9 mouse cellular contexts compared by ENCODE assay signal in the genomic region with DNA sequence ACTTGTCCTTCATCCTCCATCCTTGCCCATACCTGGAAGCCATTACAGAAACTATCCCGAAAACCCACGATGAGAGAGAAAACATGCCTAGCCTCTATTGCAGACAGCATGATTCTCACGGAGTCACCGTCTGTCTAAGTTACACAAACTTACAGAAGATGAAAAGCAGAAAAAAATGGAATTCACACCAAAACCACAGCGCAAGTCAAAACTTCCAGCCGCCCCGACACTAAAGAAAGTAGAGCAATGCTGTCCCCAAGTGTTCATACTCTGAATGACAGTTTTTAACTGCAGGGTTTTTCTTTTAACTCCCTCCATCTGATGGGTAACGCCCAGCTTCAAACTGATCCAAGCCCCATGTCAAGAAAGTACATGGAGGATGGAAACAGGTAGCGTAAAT. TPM values are rescaled to one million over a fixed set of nuclear protein-coding genes. Genes with fewer than 3 reads are reported as not detected.
DNase-seq lines count a peak whose midpoint lies in the region; ATAC-seq and TF ChIP-seq lines count a peak whose summit lies in the region.
"Had no signal": no experiment of that assay in that cellular context is flagged by ENCODE, and none has a peak within 500 bp of the region (broad histone marks: within the 10 kb centered on the region; RNA-seq: fewer than 3 reads in every experiment).

No protein-coding gene starts in this region.

- TF ChIP-seq RAD21 in CH12.LX (IDR thresholded peaks at IDR 0.05; ENCODE audit: low read depth, low read length), result peak; percentile 99

- H3K79me2 ChIP-seq in CH12.LX (replicated peaks; ENCODE audit: control insufficient read depth, extremely low read depth, insufficient read depth, poor library complexity, severe bottlenecking), result no peaks in the 10 kb centered on the region

- H3K9ac ChIP-seq in hindbrain, embryonic 14.5 days, result no peak overlapping the region
- H3K9ac ChIP-seq in hindbrain, embryonic 12.5 days, result no peak overlapping the region
- H3K9ac ChIP-seq in CH12.LX (ENCODE audit: insufficient read depth, low read depth), result no peak overlapping the region
- H3K9ac ChIP-seq: neural tube, embryonic 13.5 days had no signal

- no peak overlapping the region for H3K4me3 ChIP-seq in hindbrain, embryonic 14.5 days (replicated peaks; ENCODE audit: low read length)
- H3K4me3 ChIP-seq in hindbrain, embryonic 12.5 days, result no peak overlapping the region
- H3K4me3 ChIP-seq in CH12.LX (replicated peaks in 1 of 3; ENCODE audit: low read depth in 2 of 3, low read length in 2 of 3, poor library complexity in 1 of 3), result no peak overlapping the region
- H3K4me3 ChIP-seq: neural tube, embryonic 13.5 days had no signal

- H3K27ac ChIP-seq in hindbrain, embryonic 14.5 days, result no peak overlapping the region
- H3K27ac ChIP-seq in hindbrain, embryonic 12.5 days, result no peak overlapping the region
- no peak overlapping the region for H3K27ac ChIP-seq in CH12.LX (ENCODE audit: insufficient read depth, low read depth)
- H3K27ac ChIP-seq: neural tube, embryonic 13.5 days had no signal

- no peaks in the 10 kb centered on the region for H3K4me1 ChIP-seq in hindbrain, embryonic 14.5 days (replicated peaks; ENCODE audit: control insufficient read depth, insufficient read depth, low read length)
- no peaks in the 10 kb centered on the region for H3K4me1 ChIP-seq in hindbrain, embryonic 12.5 days
- H3K4me1 ChIP-seq in CH12.LX (ENCODE audit: control insufficient read depth in 1 of 2, insufficient read depth in 2 of 2), result peaks cover 26 to 52% of the 10 kb centered on the region in 2 experiments
- H3K4me1 ChIP-seq: neural tube, embryonic 13.5 days had no signal

- WGBS in hindbrain, embryonic 14.5 days, result 26% methylated on average over 9 of the region's 9 CpGs
- 27% methylated on average over 9 of the region's 9 CpGs for WGBS in hindbrain, embryonic 12.5 days

- dilution Hi-C loops in CH12.LX (cut with MboI; ENCODE audit: extremely low pct_ligation_motif_present, extremely low pct_unique_long_range_greater_than_20kb, low sequenced_read_pairs), result no loop called here

- peak; percentile 93 to 95 for TF ChIP-seq CTCF in CH12.LX (conservative IDR thresholded peaks at IDR 0.05 in 1 of 2, IDR thresholded peaks at IDR 0.05 in 1 of 2; ENCODE audit: low read depth in 2 of 2, low read length in 2 of 2)

- H3K27me3 ChIP-seq in hindbrain, embryonic 14.5 days (ENCODE audit: control insufficient read depth, insufficient read depth, low read length), result no peaks in the 10 kb centered on the region
- no peaks in the 10 kb centered on the region; the same call in 1 of the 2 replicates for H3K27me3 ChIP-seq in hindbrain, embryonic 12.5 days
- H3K27me3 ChIP-seq in CH12.LX (replicated peaks), result peaks cover 2% of the 10 kb centered on the region
- H3K27me3 ChIP-seq: neural tube, embryonic 13.5 days had no signal

- no peaks in the 10 kb centered on the region for H3K9me3 ChIP-seq in hindbrain, embryonic 14.5 days (ENCODE audit: control insufficient read depth, low read length)
- H3K9me3 ChIP-seq in hindbrain, embryonic 12.5 days (replicated peaks), result no peaks in the 10 kb centered on the region
- no peaks in the 10 kb centered on the region for H3K9me3 ChIP-seq in CH12.LX (replicated peaks; ENCODE audit: low read length)
- H3K9me3 ChIP-seq: neural tube, embryonic 13.5 days had no signal

- no peak overlapping the region for H3K4me2 ChIP-seq in hindbrain, embryonic 14.5 days (replicated peaks)
- H3K4me2 ChIP-seq in hindbrain, embryonic 12.5 days (replicated peaks), result no peak overlapping the region
- H3K4me2 ChIP-seq in CH12.LX (ENCODE audit: insufficient read depth, low read depth, poor library complexity, severe bottlenecking), result peak overlapping the region; percentile 63; the same call in 1 of the 2 replicates
- H3K4me2 ChIP-seq: neural tube, embryonic 13.5 days had no signal

- peak; percentile 79 for DNase-seq in hindbrain, embryonic 14.5 days (ENCODE audit: low spot score)
- peak; percentile 78 for DNase-seq in CH12.LX (ENCODE audit: extremely low read depth)
- peak; percentile 9 for DNase-seq in c-Kit-negative CD71-positive TER-119-positive erythroid progenitor cells, embryonic 14.5 days (ENCODE audit: low read depth, low spot score)
- peak; percentile 23 to 47 for DNase-seq in frontal cortex, postnatal 10 days (ENCODE audit: low spot score in 2 of 2)
- peak; percentile 80 for DNase-seq in layer of hippocampus, adult 11-12 months (ENCODE audit: low spot score)
- DNase-seq in thymus, postnatal 0 days (ENCODE audit: low spot score), result peak; percentile 77

- H3K36me3 ChIP-seq in hindbrain, embryonic 14.5 days (replicated peaks; ENCODE audit: control insufficient read depth, insufficient read depth), result no peaks in the 10 kb centered on the region
- no peaks in the 10 kb centered on the region for H3K36me3 ChIP-seq in hindbrain, embryonic 12.5 days
- no peaks in the 10 kb centered on the region for H3K36me3 ChIP-seq in CH12.LX (replicated peaks in 1 of 2; ENCODE audit: control insufficient read depth in 1 of 2, insufficient read depth in 1 of 2, low read length in 1 of 2)
- H3K36me3 ChIP-seq: neural tube, embryonic 13.5 days had no signal

- no peak for TF ChIP-seq POLR2A in CH12.LX (IDR thresholded peaks at IDR 0.05; ENCODE audit: low read depth, low read length)

- ATAC-seq in hindbrain, embryonic 14.5 days (ENCODE audit: low FRiP score), result no peak
- ATAC-seq in hindbrain, embryonic 12.5 days (ENCODE audit: low FRiP score), result no peak
- ATAC-seq in megakaryocyte, adult 5-6 weeks (ENCODE audit: poor library complexity, severe bottlenecking), result peak; percentile 52

- in situ Hi-C loops in CH12.LX (cut with MboI; ENCODE audit: low pct_ligation_motif_present, low pct_unique_long_range_greater_than_20kb, low sequenced_read_pairs), result loop anchor here (10.0 to 25.0 kb wide), 2 partner anchors 233 to 1940 kb away; no protein-coding TSS in a partner anchor

- TF ChIP-seq EP300 in CH12.LX (IDR thresholded peaks at IDR 0.05; ENCODE audit: low read length), result no peak

TF ChIP-seq in CH12.LX, 34 proteins besides CTCF, POLR2A, EP300 and RAD21:
- TF ChIP-seq TBP (conservative IDR thresholded peaks at IDR 0.05; ENCODE audit: low read depth, low read length) (no peak), NELFE (IDR thresholded peaks at IDR 0.05; ENCODE audit: low read depth, low read length) (0 out of 2 replicates have a peak, but pooled peaks have one; percentile 25), MAX (IDR thresholded peaks at IDR 0.05; ENCODE audit: low read length) (no peak), ZNF384 (IDR thresholded peaks at IDR 0.05; ENCODE audit: low read depth, low read length) (peak; percentile 85), ETS1 (conservative IDR thresholded peaks at IDR 0.05; ENCODE audit: low read depth, low read length) (no peak), TCF12 (IDR thresholded peaks at IDR 0.05; ENCODE audit: low read depth, low read length) (no peak), ZC3H11A (IDR thresholded peaks at IDR 0.05; ENCODE audit: low read depth, low read length) (peak; percentile 40; the same call in 1 of the 2 replicates), MAZ (IDR thresholded peaks at IDR 0.05; ENCODE audit: low read depth, low read length) (peak; percentile 27; the same call in 1 of the 2 replicates), SIN3A (IDR thresholded peaks at IDR 0.05; ENCODE audit: low read length) (peak; percentile 62; the same call in 1 of the 2 replicates), HCFC1 (IDR thresholded peaks at IDR 0.05; ENCODE audit: low read depth, low read length) (no peak; the same call in 1 of the 2 replicates), IRF4 (IDR thresholded peaks at IDR 0.05; ENCODE audit: low read depth, low read length) (peak; percentile 53; the same call in 1 of the 2 replicates), KAT2A (IDR thresholded peaks at IDR 0.05; ENCODE audit: insufficient replicate concordance, low read length) (no peak), SMC3 (IDR thresholded peaks at IDR 0.05; ENCODE audit: low read depth, low read length) (peak; percentile 85), NRF1 (IDR thresholded peaks at IDR 0.05; ENCODE audit: low read depth, low read length) (no peak), USF2 (conservative IDR thresholded peaks at IDR 0.05; ENCODE audit: low read depth, low read length) (no peak), CHD2 (IDR thresholded peaks at IDR 0.05; ENCODE audit: low read length) (no peak), RCOR1 (conservative IDR thresholded peaks at IDR 0.05; ENCODE audit: low read depth, low read length) (no peak), MEF2A (IDR thresholded peaks at IDR 0.05; ENCODE audit: borderline replicate concordance, low read depth, low read length) (peak; percentile 66), GABPA (IDR thresholded peaks at IDR 0.05; ENCODE audit: insufficient replicate concordance, low read depth, low read length) (no peak), POLR2AphosphoS2 (IDR thresholded peaks at IDR 0.05; ENCODE audit: low read depth, low read length) (no peak)

RNA-seq across cellular contexts. Expression of a gene that starts 39.6 kb away (rescaled TPM):
- polyA plus RNA-seq in hindbrain, embryonic 14.5 days (2014; fragmentation: Nextera tagmentation; extraction: Ambion mirVana), result 119 and 131 TPM in 2 replicates
- polyA plus RNA-seq in hindbrain, embryonic 12.5 days (2016; fragmentation: Nextera tagmentation; extraction: Ambion mirVana), result 128 and 133 TPM in 2 replicates
- 313 and 382 TPM in 2 replicates for total RNA-seq in CH12.LX (2012; rRNA removed)
- total RNA-seq in CH12.LX (2014; rRNA removed), result 257 and 264 TPM in 2 replicates
- 344 and 359 TPM in 2 replicates for polyA plus RNA-seq in CH12.LX (2012; ENCODE audit: insufficient read length, low read depth)
- 200 and 215 TPM in 2 replicates for total RNA-seq in megakaryocyte, adult 5-6 weeks (2015)
- total RNA-seq in megakaryocyte, adult 5-6 weeks (2017), result 102 and 117 TPM in 2 replicates
- 268 and 290 TPM in 2 replicates for polyA plus RNA-seq in thymus, postnatal 0 days (2015; fragmentation: Nextera tagmentation; extraction: Ambion mirVana)

Comparison
In these comparisons a context has a peak if more than half of its experiments do, and no peak if none do; other contexts are left out.
1. DNase-seq: peak in every context shown above with its lines; median percentile 80 in layer of hippocampus, adult 11-12 months; 79 in hindbrain, embryonic 14.5 days; 78 in CH12.LX; 77 in thymus, postnatal 0 days; 35 in frontal cortex, postnatal 10 days; 9 in c-Kit-negative CD71-positive TER-119-positive erythroid progenitor cells, embryonic 14.5 days.